Mouse (Mus musculus) MEL (cell line): ENCODE data around the gene Dspp. TPM values are rescaled to one million over a fixed set of nuclear protein-coding genes. Genes with fewer than 3 reads are reported as not detected.

Source experiments
- DNase-seq: peaks from one replicate; pipeline ENCODE4 v3.0.0; 2011; ENCODE audit warnings: low read depth, low spot score
- H3K27ac ChIP-seq: 2 replicates; pipeline ENCODE4 v1.5.1; 2012; ENCODE audit warnings: low read depth, mild to moderate bottlenecking, control low read depth, low read length, moderate library complexity; ENCODE audit not compliant: control insufficient read depth
- H3K27me3 ChIP-seq, 2 experiments: fragments of 150-350 bp in 1 of 2; sonication (generic) in 1 of 2; 2 replicates each; pipeline ENCODE4 v1.6.1; 2012; ENCODE audit warnings: low read length in 2 of 2, mild to moderate bottlenecking in 2 of 2, improper control_type of control experiment in 1 of 2, moderate library complexity in 1 of 2; ENCODE audit not compliant: insufficient read depth in 2 of 2, control insufficient read depth in 1 of 2
- H3K36me3 ChIP-seq, 2 experiments: 2 replicates each; pipeline ENCODE4 v1.6.1; 2012 to 2014; ENCODE audit warnings: low read length in 2 of 2, improper control_type of control experiment in 1 of 2, inconsistent platforms in 1 of 2, mild to moderate bottlenecking in 1 of 2; ENCODE audit not compliant: insufficient read depth in 2 of 2, control insufficient read depth in 1 of 2
- H3K4me1 ChIP-seq, 2 experiments: fragments of 150-350 bp in 1 of 2; sonication (generic) in 1 of 2; 2 replicates each; pipeline ENCODE4 v1.6.1; 2012; ENCODE audit warnings: low read length in 2 of 2, improper control_type of control experiment in 1 of 2, mild to moderate bottlenecking in 1 of 2; ENCODE audit not compliant: insufficient read depth in 2 of 2, control insufficient read depth in 1 of 2
- H3K4me3 ChIP-seq, 2 experiments: fragments of 150-350 bp in 1 of 2; sonication (generic) in 1 of 2; 2 replicates each; pipeline ENCODE4 v1.5.1; 2012; ENCODE audit warnings: low read depth in 2 of 2, low read length in 2 of 2, mild to moderate bottlenecking in 2 of 2, moderate library complexity in 2 of 2, control low read depth in 1 of 2, improper control_type of control experiment in 1 of 2; ENCODE audit not compliant: control insufficient read depth in 1 of 2, insufficient read depth in 1 of 2
- H3K79me2 ChIP-seq: 2 replicates; pipeline ENCODE4 v1.6.1; 2012; ENCODE audit warnings: mild to moderate bottlenecking, low read length, moderate library complexity; ENCODE audit not compliant: control insufficient read depth, poor library complexity, insufficient read depth
- H3K9ac ChIP-seq: 2 replicates; pipeline ENCODE4 v1.6.1; 2012; ENCODE audit warnings: low read depth, mild to moderate bottlenecking, control low read depth, low read length, moderate library complexity; ENCODE audit not compliant: control insufficient read depth, poor library complexity, severe bottlenecking
- H3K9me3 ChIP-seq: fragments of 150-350 bp; sonication (generic); replicated peaks from 2 replicates; pipeline ENCODE4 v1.6.1; 2012; ENCODE audit warnings: mild to moderate bottlenecking, low read length, improper control_type of control experiment, moderate library complexity; ENCODE audit not compliant: insufficient read depth
- BHLHE40 ChIP-seq: IDR thresholded peaks from 2 replicates; pipeline ENCODE4 v1.6.1; 2012; ENCODE audit warnings: low read depth, mild to moderate bottlenecking, inconsistent platforms, low read length, improper control_type of control experiment, borderline replicate concordance
- CHD1 ChIP-seq: IDR thresholded peaks from 2 replicates; pipeline ENCODE4 v1.6.1; 2012; ENCODE audit warnings: low read depth, mild to moderate bottlenecking, inconsistent platforms, low read length, improper control_type of control experiment
- CHD2 ChIP-seq: IDR thresholded peaks from 2 replicates; pipeline ENCODE4 v1.6.1; 2011; ENCODE audit warnings: low read length, improper control_type of control experiment
- E2F4 ChIP-seq: IDR thresholded peaks from 2 replicates; pipeline ENCODE4 v1.6.1; 2011; ENCODE audit warnings: low read depth, low read length, improper control_type of control experiment, borderline replicate concordance
- ELF1 ChIP-seq: IDR thresholded peaks from 2 replicates; pipeline ENCODE4 v1.6.1; 2014; ENCODE audit warnings: low read depth, mild to moderate bottlenecking, inconsistent platforms, low read length, improper control_type of control experiment, moderate library complexity
- EP300 ChIP-seq, 2 experiments: IDR thresholded peaks; 2 replicates each; pipeline ENCODE4 v1.6.1; 2011; ENCODE audit warnings: improper control_type of control experiment in 2 of 2, low read length in 2 of 2, low read depth in 1 of 2, mild to moderate bottlenecking in 1 of 2
- ETS1 ChIP-seq: IDR thresholded peaks from 2 replicates; pipeline ENCODE4 v1.6.1; 2012; ENCODE audit warnings: low read depth, mild to moderate bottlenecking, inconsistent platforms, low read length, improper control_type of control experiment, moderate library complexity
- HCFC1 ChIP-seq: IDR thresholded peaks from 2 replicates; pipeline ENCODE4 v1.6.1; 2012; ENCODE audit warnings: low read depth, mild to moderate bottlenecking, inconsistent platforms, low read length, improper control_type of control experiment, moderate library complexity
- KAT2A ChIP-seq: conservative IDR thresholded peaks from 2 replicates; pipeline ENCODE4 v1.6.1; 2012; ENCODE audit warnings: low read depth, low read length, improper control_type of control experiment, inconsistent platforms
- MAX ChIP-seq: IDR thresholded peaks from 2 replicates; pipeline ENCODE4 v1.6.1; 2011; ENCODE audit warnings: low read length, improper control_type of control experiment
- MAZ ChIP-seq: IDR thresholded peaks from 2 replicates; pipeline ENCODE4 v1.6.1; 2012; ENCODE audit warnings: low read depth, mild to moderate bottlenecking, inconsistent platforms, low read length, improper control_type of control experiment
- MEF2A ChIP-seq: IDR thresholded peaks from 2 replicates; pipeline ENCODE4 v1.6.1; 2014; ENCODE audit warnings: low read depth, mild to moderate bottlenecking, inconsistent platforms, low read length, improper control_type of control experiment; ENCODE audit not compliant: poor library complexity, insufficient replicate concordance, severe bottlenecking; ENCODE audit errors: extremely low read depth
- MXI1 ChIP-seq: IDR thresholded peaks from 2 replicates; pipeline ENCODE4 v1.6.1; 2011; ENCODE audit warnings: mild to moderate bottlenecking, low read depth, low read length, improper control_type of control experiment
- NELFE ChIP-seq: IDR thresholded peaks from 2 replicates; pipeline ENCODE4 v1.6.1; 2011; ENCODE audit warnings: low read depth, low read length, improper control_type of control experiment
- POLR2A ChIP-seq, 2 experiments: IDR thresholded peaks; 2 replicates each; pipeline ENCODE4 v1.6.1; 2011 to 2012; ENCODE audit warnings: low read length in 2 of 2, mild to moderate bottlenecking in 2 of 2, control low read depth in 1 of 2, improper control_type of control experiment in 1 of 2, low read depth in 1 of 2, moderate library complexity in 1 of 2; ENCODE audit not compliant: control insufficient read depth in 1 of 2, insufficient read depth in 1 of 2, poor library complexity in 1 of 2
- POLR2AphosphoS2 ChIP-seq: IDR thresholded peaks from 2 replicates; pipeline ENCODE4 v1.6.1; 2011; ENCODE audit warnings: low read length, improper control_type of control experiment
- POLR2AphosphoS5 ChIP-seq: IDR thresholded peaks from 2 replicates; pipeline ENCODE4 v1.6.1; 2012; ENCODE audit warnings: low read depth, borderline replicate concordance, mild to moderate bottlenecking, inconsistent platforms, low read length, moderate library complexity, mixed read lengths
- SIN3A ChIP-seq: IDR thresholded peaks from 2 replicates; pipeline ENCODE4 v1.6.1; 2012; ENCODE audit warnings: low read length, improper control_type of control experiment, inconsistent platforms
- SMC3 ChIP-seq: IDR thresholded peaks from 2 replicates; pipeline ENCODE4 v1.6.1; 2011; ENCODE audit warnings: low read depth, low read length, improper control_type of control experiment
- TBP ChIP-seq: IDR thresholded peaks from 2 replicates; pipeline ENCODE4 v1.8.0; 2011; ENCODE audit warnings: low read depth, low read length, improper control_type of control experiment
- TCF12 ChIP-seq: IDR thresholded peaks from 2 replicates; pipeline ENCODE4 v1.6.1; 2014; ENCODE audit warnings: low read depth, mild to moderate bottlenecking, inconsistent platforms, low read length, improper control_type of control experiment, moderate library complexity
- USF1 ChIP-seq: IDR thresholded peaks from 2 replicates; pipeline ENCODE4 v1.6.1; 2014; ENCODE audit warnings: low read depth, mild to moderate bottlenecking, inconsistent platforms, low read length, improper control_type of control experiment, moderate library complexity
- ZC3H11A ChIP-seq: IDR thresholded peaks from 2 replicates; pipeline ENCODE4 v1.6.1; 2012; ENCODE audit warnings: low read depth, mild to moderate bottlenecking, inconsistent platforms, low read length, improper control_type of control experiment
- ZKSCAN1 ChIP-seq: IDR thresholded peaks from 2 replicates; pipeline ENCODE4 v1.6.1; 2012; ENCODE audit warnings: low read depth, mild to moderate bottlenecking, inconsistent platforms, low read length, improper control_type of control experiment, moderate library complexity
- ZMIZ1 ChIP-seq: IDR thresholded peaks from 2 replicates; pipeline ENCODE4 v1.6.1; 2012; ENCODE audit warnings: low read depth, mild to moderate bottlenecking, inconsistent platforms, low read length, improper control_type of control experiment, moderate library complexity
- ZNF384 ChIP-seq: IDR thresholded peaks from 2 replicates; pipeline ENCODE4 v1.6.1; 2012; ENCODE audit warnings: low read depth, mild to moderate bottlenecking, inconsistent platforms, low read length, improper control_type of control experiment
- polyA plus RNA-seq, 2 experiments: library from polyadenylated mRNA; stranded (reverse) in 1 of 2; unstranded in 1 of 2; fragments of >175 nt in 1 of 2; fragments of >200 nt in 1 of 2; gene quantifications; 2 replicates each; pipeline versions ENCODE4 v1.2.1 to v1.2.4; 2012; ENCODE audit warnings: low replicate concordance in 2 of 2, low read depth in 1 of 2; ENCODE audit not compliant: insufficient read length in 2 of 2, insufficient read depth in 1 of 2, missing spikeins in 1 of 2
- total RNA-seq: library from RNA; depleted of rRNA; stranded (reverse); fragments of 300-350 nt; gene quantifications from 2 replicates; pipeline ENCODE4 v1.2.3, GENCODE M21; 2012

Gene Dspp
- total and polyA plus RNA-seq, 3 experiments, result not detected

- H3K4me1 ChIP-seq, result no peaks in the 10 kb centered on the region
- H3K27ac ChIP-seq, result no peak overlapping the region
- no peak for DNase-seq
- no peaks in the 10 kb centered on the region for H3K27me3 ChIP-seq
- H3K36me3 ChIP-seq, result no peaks in the 10 kb centered on the region
- H3K4me3 ChIP-seq, result no peak overlapping the region
- H3K9me3 ChIP-seq, result no peaks in the 10 kb centered on the region
- H3K79me2 ChIP-seq, result no peaks in the 10 kb centered on the region
- no peak for TF ChIP-seq CHD2
- TF ChIP-seq TBP, result no peak
- no peak for TF ChIP-seq MEF2A
- no peak for TF ChIP-seq MXI1
- no peak for TF ChIP-seq POLR2AphosphoS2
- no peak for TF ChIP-seq HCFC1
- TF ChIP-seq ZMIZ1, result no peak
- no peak for TF ChIP-seq MAZ
- no peak for TF ChIP-seq POLR2AphosphoS5
- no peak for TF ChIP-seq USF1
- TF ChIP-seq ETS1, result no peak
- TF ChIP-seq EP300 (IDR thresholded peaks at IDR 0.05; ENCODE audit: low read depth in 1 of 2, low read length in 2 of 2), result no peak
- TF ChIP-seq BHLHE40, result no peak
- TF ChIP-seq CHD1, result no peak
- TF ChIP-seq MAX, result no peak
- H3K9ac ChIP-seq, result no peak overlapping the region
These were observed 30.8 kb downstream of the Dspp start for GRCm38 (mm10) chr5:104201153-104201950.

DNA sequence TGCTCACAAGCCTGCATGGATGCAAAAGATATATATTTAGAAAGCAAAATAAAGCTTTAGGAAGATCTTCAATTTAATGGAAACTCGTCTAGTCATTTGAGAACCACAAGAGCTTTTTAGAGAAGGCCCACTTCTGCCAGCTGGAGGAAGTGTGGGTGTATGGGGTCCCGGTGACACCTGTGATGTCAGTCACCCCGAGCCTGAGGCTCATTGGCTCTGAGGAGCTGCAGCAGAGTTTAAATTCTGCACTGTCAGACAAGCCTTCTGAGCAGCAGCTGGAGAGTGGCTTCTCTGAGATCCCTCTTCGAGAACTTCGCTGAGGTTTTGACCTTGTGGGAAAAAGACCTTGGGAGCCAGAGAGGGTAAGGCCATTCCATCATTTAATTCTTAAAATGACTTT, 31.8 kb downstream of the Dspp start, which contains the start of gene Dmp1:
Gene Dmp1, plus strand, starts transcription at position 263 of the 400 bp plus-strand sequence.
- no peak for DNase-seq
- no peak within 1 kb of the TSS for H3K4me3 ChIP-seq
- H3K79me2 ChIP-seq, result no peaks in the 10 kb centered on the region
- H3K27me3 ChIP-seq, result no peaks in the 10 kb centered on the region
- no peak within 1 kb of the TSS for H3K27ac ChIP-seq
- no peaks in the 10 kb centered on the region for H3K9me3 ChIP-seq
- H3K4me1 ChIP-seq, result no peaks in the 10 kb centered on the region
- H3K9ac ChIP-seq, result no peak within 1 kb of the TSS
- TF ChIP-seq HCFC1, result no peak
- TF ChIP-seq ELF1, result no peak
- no peak for TF ChIP-seq ZMIZ1
- TF ChIP-seq MAZ, result no peak
- TF ChIP-seq SMC3, result no peak
- no peak for TF ChIP-seq SIN3A
- TF ChIP-seq NELFE, result no peak
- TF ChIP-seq POLR2A (IDR thresholded peaks at IDR 0.05; ENCODE audit: control insufficient read depth in 1 of 2, insufficient read depth in 1 of 2, low read depth in 1 of 2, low read length in 2 of 2, poor library complexity in 1 of 2), result no peak
- TF ChIP-seq ZKSCAN1, result no peak
- no peak for TF ChIP-seq MXI1
- TF ChIP-seq KAT2A, result no peak
- TF ChIP-seq ZNF384, result no peak
- TF ChIP-seq E2F4, result no peak
- TF ChIP-seq TCF12, result no peak
- TF ChIP-seq ZC3H11A, result no peak
- TF ChIP-seq BHLHE40, result no peak
- H3K36me3 ChIP-seq, result no peaks in the 10 kb centered on the region
